Comparison of ENCODE assay signal across 1 mouse cellular context in the genomic region with DNA sequence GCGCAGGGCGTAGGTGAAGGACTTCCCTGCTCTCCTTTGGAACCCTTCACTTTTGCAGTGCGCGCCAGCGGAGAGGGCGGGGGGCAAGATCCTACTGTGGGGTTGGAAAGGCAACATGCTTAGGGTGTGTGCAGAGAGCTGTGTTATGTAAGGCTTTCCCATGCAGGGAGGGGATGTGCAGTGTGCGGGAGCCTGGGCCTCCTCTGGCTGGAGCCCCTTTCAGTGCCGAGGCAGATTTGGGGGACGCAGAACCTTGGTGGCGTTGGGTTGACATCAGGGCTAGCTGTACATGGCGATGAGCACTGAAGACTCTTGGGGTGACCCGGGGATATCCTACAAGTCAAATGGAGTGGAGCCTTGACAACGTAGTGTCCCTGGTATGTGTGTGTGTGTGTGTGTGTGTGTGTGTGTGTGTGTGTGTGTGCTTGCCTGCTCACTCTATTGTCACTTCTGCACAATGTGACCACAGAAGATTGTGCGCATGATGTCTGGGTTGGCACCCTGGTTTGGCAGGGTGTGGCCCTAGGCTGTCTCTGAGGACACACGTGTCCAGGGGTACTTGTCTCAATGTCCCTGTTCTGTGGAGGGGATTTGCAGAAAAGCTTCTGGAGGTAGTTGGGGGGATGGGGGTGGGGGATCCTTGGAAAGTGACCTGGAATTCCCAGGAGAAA.
TF ChIP-seq lines count a peak whose summit lies in the region.

No protein-coding gene starts in this region.

TF ChIP-seq in MEL, 35 proteins besides CTCF, POLR2A, EP300 and RAD21 (continued from another document):
- TF ChIP-seq USF1 (IDR thresholded peaks at IDR 0.05; ENCODE audit: low read depth, low read length), result 0 out of 2 replicates have a peak, but pooled peaks have one; percentile 11
- TF ChIP-seq ETS1 (IDR thresholded peaks at IDR 0.05; ENCODE audit: low read depth, low read length), result no peak
- TF ChIP-seq MYC (IDR thresholded peaks at IDR 0.05; ENCODE audit: low read depth, low read length), result no peak
- no peak for TF ChIP-seq POLR2AphosphoS2 (IDR thresholded peaks at IDR 0.05; ENCODE audit: low read length)
